ENCODE assay signal across 11 mouse cellular contexts in the genomic region with DNA sequence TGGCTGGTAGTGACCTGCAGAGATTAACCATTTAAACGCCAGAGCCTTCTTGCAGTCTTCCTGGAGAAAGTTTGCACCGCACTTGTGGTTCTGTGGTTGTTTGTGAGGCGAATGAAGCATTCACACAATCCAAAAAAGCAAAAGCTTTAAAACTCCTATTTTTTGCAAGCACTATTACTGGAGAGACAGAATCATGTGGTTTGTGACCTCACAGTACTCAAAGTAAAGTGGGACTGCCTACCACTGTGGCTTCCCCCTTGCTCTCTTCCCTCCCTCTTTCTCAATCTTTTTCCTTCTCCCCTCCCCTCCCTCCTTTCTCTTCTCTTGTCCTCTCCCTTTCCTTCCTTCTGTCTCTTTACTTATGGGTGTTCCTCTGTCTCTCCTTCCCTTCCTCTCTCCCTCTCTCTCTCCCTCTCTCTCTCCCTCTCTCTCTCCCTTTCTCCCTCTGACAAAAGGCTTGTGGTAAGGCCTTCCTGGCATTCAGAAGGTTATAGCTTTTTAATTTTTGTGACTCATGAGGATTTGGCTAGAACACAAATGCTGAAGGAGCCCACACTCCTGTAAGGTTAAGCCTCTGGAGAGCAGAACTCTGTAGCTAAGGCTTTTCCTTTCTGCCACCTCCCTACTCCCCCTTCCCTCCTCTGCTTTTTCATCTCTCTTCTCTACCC. TPM values are rescaled to one million over a fixed set of nuclear protein-coding genes. Genes with fewer than 3 reads are reported as not detected.
A peak's percentile ranks its signal among the peaks of the same experiment; 100 is the strongest.
DNase-seq lines count a peak whose midpoint lies in the region; ATAC-seq and TF ChIP-seq lines count a peak whose summit lies in the region.
"Had no signal": no experiment of that assay in that cellular context is flagged by ENCODE, and none has a peak within 500 bp of the region (broad histone marks: within the 10 kb centered on the region; RNA-seq: fewer than 3 reads in every experiment).

Runx2 (minus strand) TSS at position 290 of the 668 bp plus-strand sequence.

- no peaks in the 10 kb centered on the region for H3K9me3 ChIP-seq in hindbrain, embryonic 12.5 days (replicated peaks)
- H3K9me3 ChIP-seq in hindbrain, embryonic 10.5 days = no peaks in the 10 kb centered on the region
- H3K9me3 ChIP-seq in limb, embryonic 13.5 days = no peaks in the 10 kb centered on the region
- H3K9me3 ChIP-seq in stomach, embryonic 16.5 days (replicated peaks; ENCODE audit: control insufficient read depth, low read length) = no peaks in the 10 kb centered on the region

- H3K27me3 ChIP-seq in hindbrain, embryonic 12.5 days = no peaks in the 10 kb centered on the region
- H3K27me3 ChIP-seq in hindbrain, embryonic 10.5 days (ENCODE audit: insufficient read depth, poor library complexity, severe bottlenecking) = no peaks in the 10 kb centered on the region
- no peaks in the 10 kb centered on the region for H3K27me3 ChIP-seq in spleen, adult 2 months (ENCODE audit: control insufficient read depth, insufficient read depth, low read length)
- no peaks in the 10 kb centered on the region for H3K27me3 ChIP-seq in limb, embryonic 13.5 days
- no peaks in the 10 kb centered on the region for H3K27me3 ChIP-seq in stomach, embryonic 16.5 days (ENCODE audit: control insufficient read depth, insufficient read depth, low read length)

- no peaks in the 10 kb centered on the region for H3K36me3 ChIP-seq in hindbrain, embryonic 12.5 days
- H3K36me3 ChIP-seq in hindbrain, embryonic 10.5 days = no peaks in the 10 kb centered on the region
- no peaks in the 10 kb centered on the region for H3K36me3 ChIP-seq in spleen, adult 2 months (ENCODE audit: control insufficient read depth, insufficient read depth, low read length)
- no peaks in the 10 kb centered on the region for H3K36me3 ChIP-seq in limb, embryonic 13.5 days
- H3K36me3 ChIP-seq in stomach, embryonic 16.5 days (ENCODE audit: control insufficient read depth, insufficient read depth, low read length) = no peaks in the 10 kb centered on the region

- WGBS in hindbrain, embryonic 12.5 days = 36% methylated on average over 3 of the region's 3 CpGs
- 23% methylated on average over 3 of the region's 3 CpGs for WGBS in hindbrain, embryonic 10.5 days
- 40% methylated on average over 3 of the region's 3 CpGs for WGBS in spleen, adult 2 months
- 54% methylated on average over 3 of the region's 3 CpGs for WGBS in limb, embryonic 13.5 days
- 45% methylated on average over 3 of the region's 3 CpGs for WGBS in stomach, embryonic 16.5 days

- H3K9ac ChIP-seq in hindbrain, embryonic 12.5 days = no peak within 1 kb of the TSS
- H3K9ac ChIP-seq in limb, embryonic 13.5 days = 0 out of 2 replicates have a peak within 1 kb of the TSS, but pooled peaks have one; percentile 3
- no peak within 1 kb of the TSS for H3K9ac ChIP-seq in stomach, embryonic 16.5 days (ENCODE audit: low read length)

- 0 out of 2 replicates have a peak within 1 kb of the TSS, but pooled peaks have one; percentile 8 for H3K4me2 ChIP-seq in hindbrain, embryonic 12.5 days (replicated peaks)
- peak within 1 kb of the TSS; percentile 36 for H3K4me2 ChIP-seq in limb, embryonic 13.5 days (replicated peaks)
- H3K4me2 ChIP-seq in stomach, embryonic 16.5 days (ENCODE audit: low read depth, low read length) = peak within 1 kb of the TSS; percentile 16; the same call in 1 of the 2 replicates

- intact Hi-C loops in left cerebral cortex, postnatal 4 days (cut with DNase I) = no loop called here

- H3K27ac ChIP-seq in hindbrain, embryonic 12.5 days = no peak within 1 kb of the TSS
- H3K27ac ChIP-seq in hindbrain, embryonic 10.5 days = no peak within 1 kb of the TSS
- H3K27ac ChIP-seq in spleen, adult 2 months (ENCODE audit: insufficient read depth, low read length) = no peak within 1 kb of the TSS
- H3K27ac ChIP-seq in limb, embryonic 13.5 days = peak within 1 kb of the TSS; percentile 55; the same call in 1 of the 2 replicates
- H3K27ac ChIP-seq in stomach, embryonic 16.5 days (ENCODE audit: low read length) = no peak within 1 kb of the TSS

- H3K4me3 ChIP-seq in hindbrain, embryonic 12.5 days = no peak within 1 kb of the TSS
- no peak within 1 kb of the TSS for H3K4me3 ChIP-seq in hindbrain, embryonic 10.5 days
- no peak within 1 kb of the TSS for H3K4me3 ChIP-seq in spleen, adult 2 months (ENCODE audit: extremely low read depth, insufficient read depth, insufficient read length)
- peak within 1 kb of the TSS; percentile 25 for H3K4me3 ChIP-seq in limb, embryonic 13.5 days
- H3K4me3 ChIP-seq in stomach, embryonic 16.5 days (replicated peaks; ENCODE audit: low read length) = no peak within 1 kb of the TSS

- TF ChIP-seq POLR2A in spleen, adult 2 months (IDR thresholded peaks at IDR 0.05; ENCODE audit: low read depth, low read length) = no peak

- ATAC-seq in hindbrain, embryonic 12.5 days (ENCODE audit: low FRiP score) = no peak
- no peak for ATAC-seq in limb, embryonic 13.5 days (ENCODE audit: low FRiP score, low read depth)
- no peak for ATAC-seq in stomach, embryonic 16.5 days (ENCODE audit: insufficient read depth, low FRiP score)
- ATAC-seq in cerebellum, adult (ENCODE audit: insufficient number of reproducible peaks, low FRiP score, low TSS enrichment) = no peak

- no peak for TF ChIP-seq CTCF in spleen, adult 2 months (IDR thresholded peaks at IDR 0.05; ENCODE audit: extremely low read depth, insufficient read depth, insufficient read length, insufficient replicate concordance)

- no peak for DNase-seq in hindbrain, embryonic 10.5 days (ENCODE audit: low spot score)
- DNase-seq in spleen, adult 2 months (ENCODE audit: low read depth in 1 of 2, low spot score in 2 of 2) = no peak
- no peak for DNase-seq in spleen, adult 18-20 months
- DNase-seq in left cerebral cortex, postnatal 4 days = no peak
- DNase-seq: cerebellum, adult 18-20 months; gastrocnemius, postnatal 10 days had no signal

- 0 out of 2 replicates have a peak, but pooled peaks cover 4% of the 10 kb centered on the region for H3K4me1 ChIP-seq in hindbrain, embryonic 12.5 days
- H3K4me1 ChIP-seq in hindbrain, embryonic 10.5 days (replicated peaks) = peaks cover 8% of the 10 kb centered on the region
- no peaks in the 10 kb centered on the region for H3K4me1 ChIP-seq in spleen, adult 2 months (ENCODE audit: control insufficient read depth, insufficient read depth, insufficient read length)
- H3K4me1 ChIP-seq in limb, embryonic 13.5 days = peaks cover 12% of the 10 kb centered on the region
- 0 out of 2 replicates have a peak, but pooled peaks cover 2% of the 10 kb centered on the region for H3K4me1 ChIP-seq in stomach, embryonic 16.5 days (ENCODE audit: control insufficient read depth, insufficient read depth, low read length)

RNA-seq across cellular contexts. Expression of gene Runx2, which starts in this region (rescaled TPM):
- polyA plus RNA-seq in hindbrain, embryonic 12.5 days (2016; fragmentation: Nextera tagmentation; extraction: Ambion mirVana) = 4.6 and 7.8 TPM in 2 replicates
- polyA plus RNA-seq in hindbrain, embryonic 10.5 days (2016; fragmentation: Nextera tagmentation; extraction: Ambion mirVana) = 0.42 and 0.52 TPM in 2 replicates
- 11.1 and 13.9 TPM in 2 replicates for polyA plus RNA-seq in spleen, adult 2 months (2012; rRNA removed)
- 14.9 and 15.1 TPM in 2 replicates for polyA plus RNA-seq in limb, embryonic 13.5 days (2015; fragmentation: Nextera tagmentation; extraction: Ambion mirVana)
- polyA plus RNA-seq in stomach, embryonic 16.5 days (2015; fragmentation: Nextera tagmentation; extraction: Ambion mirVana) = 0.89 and 1.5 TPM in 2 replicates
- 1 to 10 TPM; 4.8 to 6.2 TPM for total RNA-seq in left cerebral cortex, postnatal 4 days (2021)
- total RNA-seq: MEL had no signal
